Mouse (Mus musculus) megakaryocyte, embryonic 14.5 days (primary cell): ENCODE results near the gene Rnf8.

Experiments used
- FLI1 ChIP-seq: IDR thresholded peaks from 2 replicates; pipeline ENCODE4 v1.6.1; 2012; ENCODE audit warnings: low read length, inconsistent platforms, mixed read lengths
- GATA1 ChIP-seq: IDR thresholded peaks from 3 replicates; pipeline ENCODE4 v1.6.1; 2012; ENCODE audit warnings: mixed read lengths, low read length, inconsistent platforms, borderline replicate concordance

DNA sequence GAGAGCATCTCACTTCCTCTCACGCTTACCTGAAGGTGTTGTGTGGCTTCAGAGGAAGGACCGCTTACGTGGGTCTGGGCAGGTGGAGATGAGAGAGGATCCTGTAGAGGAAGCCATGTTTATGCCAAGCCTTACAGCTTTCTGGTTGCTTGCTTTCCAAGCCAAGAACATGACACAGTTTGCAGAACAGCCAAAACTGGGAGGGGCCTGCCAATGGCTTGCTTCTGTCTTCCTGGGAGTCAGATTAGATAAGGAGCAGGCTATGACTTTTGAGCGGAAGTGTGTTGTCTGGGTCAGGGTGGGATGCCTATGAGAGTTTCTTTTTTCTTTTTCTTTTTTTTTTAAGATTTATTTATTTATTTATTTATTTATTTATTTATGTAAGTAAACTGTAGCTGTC, 22.8 kb downstream of the Rnf8 start:
- TF ChIP-seq GATA1 (no peak), FLI1 (no peak)
